Mouse (Mus musculus) ES-Bruce4 (cell line): Measurements from ENCODE around the gene Epha6.

Experiments used
- CTCF ChIP-seq: IDR thresholded peaks from one replicate; pipeline ENCODE4 v1.8.1; 2011; ENCODE audit warnings: low read depth, low read length
- POLR2A ChIP-seq: IDR thresholded peaks from one replicate; pipeline ENCODE4 v1.8.1; 2011; ENCODE audit warnings: low read length; ENCODE audit not compliant: insufficient read depth

- TF ChIP-seq POLR2A, result no peak
- TF ChIP-seq CTCF, result no peak
Observed at GRCm38 (mm10) chr16:59836778-59837177, 768.6 kb downstream of the Epha6 start.
